Mouse (Mus musculus): ENCODE measurements around the gene Pea15a. TPM values are rescaled to one million over a fixed set of nuclear protein-coding genes. Genes with fewer than 3 reads are reported as not detected.

Pea15a gene
- polyA plus RNA-seq, 1 experiment: 12.0 TPM

- no peak overlapping the region for H3K4me3 ChIP-seq (ENCODE audit: low read depth, low read length)
- H3K27ac ChIP-seq (ENCODE audit: insufficient read depth, low read depth, low read length): no peak overlapping the region
- H3K36me3 ChIP-seq (ENCODE audit: control insufficient read depth, insufficient read depth, low read length): no peaks in the 10 kb centered on the region
- TF ChIP-seq POLR2A (IDR thresholded peaks at IDR 0.05; ENCODE audit: low read depth, low read length) (no peak), CTCF (IDR thresholded peaks at IDR 0.05; ENCODE audit: extremely low read depth, insufficient read length, insufficient replicate concordance, low read depth, low read length) (no peak)
- no peaks in the 10 kb centered on the region for H3K4me1 ChIP-seq (ENCODE audit: control insufficient read depth, insufficient read depth, insufficient read length, low read length)
- WGBS: 72% methylated on average over 1 of the region's 1 CpGs
- H3K27me3 ChIP-seq (ENCODE audit: control insufficient read depth, insufficient read depth, low read length): no peaks in the 10 kb centered on the region
Measured at GRCm38 (mm10) chr1:172229215-172229614, 22.6 kb upstream of the Pea15a start.

- no peak for TF ChIP-seq POLR2A (IDR thresholded peaks at IDR 0.05; ENCODE audit: low read depth, low read length)
- TF ChIP-seq CTCF (IDR thresholded peaks at IDR 0.05; ENCODE audit: extremely low read depth, insufficient read length, insufficient replicate concordance, low read depth, low read length): no peak
- no peaks in the 10 kb centered on the region for H3K4me1 ChIP-seq (ENCODE audit: control insufficient read depth, insufficient read depth, insufficient read length, low read length)
- no peak overlapping the region for H3K27ac ChIP-seq (ENCODE audit: insufficient read depth, low read depth, low read length)
- WGBS: 77% methylated on average over 2 of the region's 2 CpGs
- no peak overlapping the region for H3K4me3 ChIP-seq (ENCODE audit: low read depth, low read length)
- no peaks in the 10 kb centered on the region for H3K27me3 ChIP-seq (ENCODE audit: control insufficient read depth, insufficient read depth, low read length)
- H3K36me3 ChIP-seq (ENCODE audit: control insufficient read depth, insufficient read depth, low read length): no peaks in the 10 kb centered on the region
Measured at GRCm38 (mm10) chr1:172228209-172228608, 21.6 kb upstream of the Pea15a start.

- TF ChIP-seq CTCF (IDR thresholded peaks at IDR 0.05; ENCODE audit: extremely low read depth, insufficient read length, insufficient replicate concordance, low read depth, low read length): no peak
- TF ChIP-seq POLR2A (IDR thresholded peaks at IDR 0.05; ENCODE audit: low read depth, low read length): no peak
- H3K4me3 ChIP-seq (ENCODE audit: low read depth, low read length): no peak overlapping the region
- no peaks in the 10 kb centered on the region for H3K27me3 ChIP-seq (ENCODE audit: control insufficient read depth, insufficient read depth, low read length)
- H3K4me1 ChIP-seq (ENCODE audit: control insufficient read depth, insufficient read depth, insufficient read length, low read length): no peaks in the 10 kb centered on the region; the same call in 1 of the 2 replicates
- no peaks in the 10 kb centered on the region for H3K36me3 ChIP-seq (ENCODE audit: control insufficient read depth, insufficient read depth, low read length)
- no peak overlapping the region for H3K27ac ChIP-seq (ENCODE audit: insufficient read depth, low read depth, low read length)
- WGBS: 78% methylated on average over 11 of the region's 11 CpGs
Measured at GRCm38 (mm10) chr1:172221297-172222063, 14.9 kb upstream of the Pea15a start.

GRCm38 (mm10) chr1:172220414-172220813 is 13.8 kb upstream of the Pea15a start:
- no peaks in the 10 kb centered on the region for H3K36me3 ChIP-seq (ENCODE audit: control insufficient read depth, insufficient read depth, low read length)
- 39% methylated on average over 10 of the region's 10 CpGs for WGBS
- no peak overlapping the region; the same call in 1 of the 2 replicates for H3K27ac ChIP-seq (ENCODE audit: insufficient read depth, low read depth, low read length)
- H3K27me3 ChIP-seq (ENCODE audit: control insufficient read depth, insufficient read depth, low read length): no peaks in the 10 kb centered on the region
- TF ChIP-seq POLR2A (IDR thresholded peaks at IDR 0.05; ENCODE audit: low read depth, low read length) (no peak), CTCF (IDR thresholded peaks at IDR 0.05; ENCODE audit: extremely low read depth, insufficient read length, insufficient replicate concordance, low read depth, low read length) (no peak)
- H3K4me1 ChIP-seq (ENCODE audit: control insufficient read depth, insufficient read depth, insufficient read length, low read length): no peaks in the 10 kb centered on the region; the same call in 1 of the 2 replicates
- H3K4me3 ChIP-seq (ENCODE audit: low read depth, low read length): no peak overlapping the region

GRCm38 (mm10) chr1:172219451-172220406 is 13.1 kb upstream of the Pea15a start, which contains the start of gene Casq1:
Gene Casq1 (minus strand): TSS chr1:172219868.
- no peak within 1 kb of the TSS for H3K4me3 ChIP-seq (ENCODE audit: low read depth, low read length)
- no peak within 1 kb of the TSS; the same call in 1 of the 2 replicates for H3K27ac ChIP-seq (ENCODE audit: insufficient read depth, low read depth, low read length)
- 82% methylated on average over 19 of the region's 19 CpGs for WGBS

GRCm38 (mm10) chr1:172218164-172218910 is 11.7 kb upstream of the Pea15a start:
- 76% methylated on average over 15 of the region's 15 CpGs for WGBS
- no peak for TF ChIP-seq POLR2A (IDR thresholded peaks at IDR 0.05; ENCODE audit: low read depth, low read length)
- TF ChIP-seq CTCF (IDR thresholded peaks at IDR 0.05; ENCODE audit: extremely low read depth, insufficient read length, insufficient replicate concordance, low read depth, low read length): no peak

More at GRCm38 (mm10) chr1:172219451-172220406, 13.1 kb upstream of the Pea15a start, which contains the start of gene Casq1:
- no peaks in the 10 kb centered on the region for H3K27me3 ChIP-seq (ENCODE audit: control insufficient read depth, insufficient read depth, low read length)
- no peaks in the 10 kb centered on the region; the same call in 1 of the 2 replicates for H3K4me1 ChIP-seq (ENCODE audit: control insufficient read depth, insufficient read depth, insufficient read length, low read length)
- no peaks in the 10 kb centered on the region for H3K36me3 ChIP-seq (ENCODE audit: control insufficient read depth, insufficient read depth, low read length)
- TF ChIP-seq CTCF (IDR thresholded peaks at IDR 0.05; ENCODE audit: extremely low read depth, insufficient read length, insufficient replicate concordance, low read depth, low read length) (no peak), POLR2A (IDR thresholded peaks at IDR 0.05; ENCODE audit: low read depth, low read length) (no peak)

More at GRCm38 (mm10) chr1:172218164-172218910, 11.7 kb upstream of the Pea15a start:
- no peaks in the 10 kb centered on the region for H3K36me3 ChIP-seq (ENCODE audit: control insufficient read depth, insufficient read depth, low read length)
- H3K4me1 ChIP-seq (ENCODE audit: control insufficient read depth, insufficient read depth, insufficient read length, low read length): no peaks in the 10 kb centered on the region; the same call in 1 of the 2 replicates
- no peak overlapping the region for H3K4me3 ChIP-seq (ENCODE audit: low read depth, low read length)
- H3K27ac ChIP-seq (ENCODE audit: insufficient read depth, low read depth, low read length): no peak overlapping the region
- H3K27me3 ChIP-seq (ENCODE audit: control insufficient read depth, insufficient read depth, low read length): no peaks in the 10 kb centered on the region
